Mouse (Mus musculus): ENCODE measurements around the gene Cryzl1.
A peak's percentile ranks its signal among the peaks of the same experiment; 100 is the strongest.

Gene Cryzl1

DNA sequence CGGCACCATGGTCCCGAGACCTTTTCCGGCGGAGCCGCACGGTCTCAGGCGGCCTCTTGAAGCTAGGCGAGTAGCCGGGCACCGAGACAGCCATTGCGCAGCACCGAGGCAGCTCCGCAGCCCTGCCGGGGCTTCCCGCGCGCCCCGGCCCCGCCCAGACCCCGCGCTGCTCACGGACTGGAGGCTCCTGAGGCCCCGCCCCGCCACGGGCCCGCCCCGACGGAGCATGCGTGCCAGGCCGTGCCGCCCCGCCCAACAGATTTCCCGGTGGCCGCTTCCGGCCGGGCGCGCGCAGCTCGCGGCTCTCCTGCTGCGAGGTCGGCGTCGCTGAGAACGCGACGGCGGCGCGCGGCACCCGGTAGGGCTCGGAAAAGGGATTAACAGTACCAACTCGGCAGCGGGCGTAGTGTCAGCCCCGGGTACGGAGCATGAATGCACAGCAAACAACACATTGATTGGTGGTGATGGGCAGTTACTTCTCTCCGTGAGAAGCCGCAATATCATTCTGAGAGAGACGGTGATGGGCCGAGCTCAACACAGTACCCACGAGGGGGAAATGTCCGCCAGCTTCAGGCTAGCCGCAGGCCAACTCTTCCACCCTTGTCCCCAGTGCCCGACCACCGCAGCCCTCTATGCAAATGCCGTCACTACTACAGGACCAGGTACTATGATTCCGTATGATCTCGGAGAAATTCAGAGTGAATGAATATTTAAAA is 40.0 kb downstream of the Cryzl1 start, which contains the start of gene Donson:
TSS of gene Donson (minus strand) at position 152 of the 716 bp plus-strand sequence.
- peak; percentile 96 for DNase-seq (ENCODE audit: low read depth, low spot score)

DNA sequence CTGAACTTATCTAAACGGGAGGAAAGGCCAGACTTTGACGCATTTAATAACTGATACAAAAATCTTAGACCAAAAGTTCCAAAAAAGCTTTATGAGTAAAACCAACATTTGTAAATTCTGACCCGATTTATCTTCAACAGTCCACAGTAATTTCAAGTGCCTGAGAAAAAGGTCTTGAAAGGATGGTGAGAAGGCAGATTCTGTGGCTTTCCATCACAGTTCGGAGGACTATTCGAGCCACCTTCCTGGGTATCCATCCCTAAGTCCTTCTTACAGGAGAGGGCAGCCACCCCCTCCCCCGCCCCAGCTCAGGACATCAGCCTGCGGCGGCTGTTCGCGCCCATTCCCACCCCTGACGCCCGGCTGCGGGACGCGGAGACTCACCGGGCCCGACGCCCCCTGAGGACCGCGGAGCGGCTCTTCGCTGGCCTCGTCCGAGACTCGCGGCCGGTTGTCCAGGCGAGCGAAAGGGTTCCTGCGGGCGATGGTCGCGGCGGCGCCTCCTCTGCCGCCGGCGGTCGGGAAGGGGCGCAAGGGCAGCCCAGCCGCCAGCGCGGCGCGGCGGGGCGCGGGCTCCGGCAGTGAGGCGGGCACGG is 40.7 kb downstream of the Cryzl1 start:
- no peak for DNase-seq (ENCODE audit: low read depth, low spot score)

GRCm38 (mm10) chr16:91686369-91686768 is 42.4 kb downstream of the Cryzl1 start:
- DNase-seq (ENCODE audit: low read depth, low spot score), result no peak

GRCm38 (mm10) chr16:91685526-91685925 is 43.2 kb downstream of the Cryzl1 start:
- peak; percentile 91 for DNase-seq (ENCODE audit: low read depth, low spot score)

- DNase-seq (ENCODE audit: low read depth, low spot score), result no peak
These were observed 48.1 kb downstream of the Cryzl1 start for GRCm38 (mm10) chr16:91680656-91681055.

DNA sequence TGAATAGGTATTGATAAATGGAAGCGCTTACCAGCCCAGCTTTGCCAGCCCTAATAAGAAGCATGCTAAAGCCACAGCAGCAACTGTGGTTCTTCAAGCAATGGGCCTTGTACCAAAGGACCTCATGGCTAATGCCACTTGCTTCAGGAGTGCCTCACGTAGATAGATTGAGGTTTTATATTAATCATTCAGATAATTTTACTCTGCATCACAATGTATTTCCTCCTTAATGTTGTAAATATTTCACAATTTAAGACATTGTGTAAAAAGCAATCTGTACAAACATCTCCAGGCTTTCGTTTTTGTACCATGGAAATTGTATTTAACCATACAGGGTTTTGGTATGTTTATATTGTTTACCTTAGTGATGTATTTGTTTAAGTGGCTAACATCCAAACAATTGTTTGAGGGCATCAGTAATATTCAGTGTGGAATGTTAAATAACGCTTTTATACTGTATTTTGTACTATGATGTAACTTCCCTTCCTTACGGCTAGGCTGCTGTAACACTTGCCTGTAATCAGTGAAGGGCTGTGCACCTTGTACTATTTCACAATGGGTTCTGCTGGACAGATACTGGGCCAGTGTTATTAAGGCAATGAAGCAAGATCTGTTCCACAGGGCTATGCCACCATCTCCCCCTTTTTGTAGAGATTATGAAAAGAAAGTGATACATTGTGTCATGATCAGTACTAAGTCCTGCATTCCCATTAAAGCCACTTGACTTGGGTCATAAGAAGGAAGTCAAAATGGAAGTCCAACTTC is 50.4 kb downstream of the Cryzl1 start:
- DNase-seq (ENCODE audit: low read depth, low spot score), result no peak

GRCm38 (mm10) chr16:91674500-91674899 is 54.3 kb downstream of the Cryzl1 start:
- no peak for DNase-seq (ENCODE audit: low read depth, low spot score)

DNA sequence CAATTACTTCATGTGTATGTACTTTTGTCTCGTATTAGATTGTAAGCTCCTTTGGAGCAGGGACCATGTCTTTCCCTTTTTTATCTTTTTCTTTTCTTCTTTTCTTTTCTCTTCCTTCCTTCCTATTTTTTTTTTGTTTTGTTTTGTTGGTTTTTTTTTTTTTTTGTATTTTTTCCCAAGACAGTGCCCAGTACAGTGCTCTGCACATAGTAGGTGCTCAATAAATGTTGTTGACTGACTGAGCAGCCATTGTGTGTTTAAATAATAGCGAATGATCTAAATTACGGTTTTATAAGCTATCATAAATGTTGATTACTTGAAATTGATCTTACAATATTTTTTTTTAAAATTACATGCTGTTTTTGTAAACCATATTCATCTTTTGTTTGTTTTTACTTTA is 65.0 kb downstream of the Cryzl1 start:
- DNase-seq (ENCODE audit: low read depth, low spot score), result no peak

GRCm38 (mm10) chr16:91662336-91662735 is 66.4 kb downstream of the Cryzl1 start:
- no peak for DNase-seq (ENCODE audit: low read depth, low spot score)

GRCm38 (mm10) chr16:91661397-91661796 is 67.4 kb downstream of the Cryzl1 start:
- DNase-seq (ENCODE audit: low read depth, low spot score), result no peak

DNA sequence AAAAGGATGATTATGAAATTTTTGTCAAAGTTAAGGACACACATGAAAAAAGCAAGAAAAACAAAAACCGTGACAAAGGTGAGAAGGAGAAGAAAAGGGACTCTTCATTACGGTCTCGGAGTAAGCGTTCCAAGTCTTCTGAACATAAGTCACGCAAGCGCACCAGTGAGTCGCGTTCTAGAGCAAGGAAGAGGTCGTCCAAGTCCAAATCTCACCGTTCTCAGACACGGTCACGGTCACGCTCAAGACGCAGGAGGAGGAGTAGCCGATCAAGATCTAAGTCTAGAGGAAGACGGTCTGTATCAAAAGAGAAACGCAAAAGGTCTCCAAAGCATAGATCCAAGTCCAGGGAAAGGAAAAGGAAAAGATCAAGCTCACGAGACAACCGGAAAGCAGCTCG is 69.0 kb downstream of the Cryzl1 start:
- no peak for DNase-seq (ENCODE audit: low read depth, low spot score)

- DNase-seq (ENCODE audit: low read depth, low spot score), result no peak
These were observed 70.3 kb downstream of the Cryzl1 start for GRCm38 (mm10) chr16:91658471-91658870.

GRCm38 (mm10) chr16:91657285-91657684 is 71.5 kb downstream of the Cryzl1 start:
- no peak for DNase-seq (ENCODE audit: low read depth, low spot score)

DNA sequence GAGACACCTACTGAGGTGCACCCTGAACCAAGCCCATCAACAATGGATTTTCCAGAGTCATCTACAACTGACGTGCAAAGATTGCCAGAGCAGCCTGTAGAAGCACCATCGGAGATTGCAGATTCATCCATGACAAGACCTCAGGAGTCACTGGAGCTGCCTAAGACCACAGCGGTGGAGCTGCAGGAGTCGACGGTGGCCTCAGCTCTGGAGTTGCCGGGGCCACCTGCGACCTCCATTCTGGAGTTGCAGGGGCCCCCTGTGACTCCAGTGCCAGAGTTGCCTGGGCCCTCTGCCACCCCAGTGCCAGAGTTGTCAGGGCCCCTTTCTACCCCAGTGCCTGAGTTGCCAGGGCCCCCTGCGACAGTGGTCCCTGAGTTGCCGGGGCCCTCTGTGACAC is 73.5 kb downstream of the Cryzl1 start:
- DNase-seq (ENCODE audit: low read depth, low spot score), result no peak

DNA sequence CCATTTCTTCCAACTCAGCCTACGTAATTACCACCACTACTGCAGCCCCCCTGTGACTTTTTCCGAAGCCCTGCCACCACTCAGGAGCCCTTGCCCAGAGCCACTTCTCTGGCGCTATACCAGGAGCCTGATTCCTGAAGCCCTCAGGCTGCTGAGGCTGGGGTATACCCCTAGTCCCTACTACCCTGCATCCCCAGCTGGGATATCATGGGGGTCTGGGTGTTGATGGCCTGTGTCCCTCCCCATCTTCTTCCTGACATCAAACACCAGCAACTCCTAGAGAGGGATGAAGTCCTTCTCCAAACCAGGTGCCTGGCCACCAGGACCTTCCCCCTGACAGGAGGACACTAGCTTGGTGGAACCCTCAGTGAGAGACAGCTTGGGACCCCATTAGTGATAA is 76.6 kb downstream of the Cryzl1 start:
- DNase-seq (ENCODE audit: low read depth, low spot score), result no peak

- DNase-seq (ENCODE audit: low read depth, low spot score), result no peak
These were observed 79.0 kb downstream of the Cryzl1 start for GRCm38 (mm10) chr16:91649781-91650180.

DNA sequence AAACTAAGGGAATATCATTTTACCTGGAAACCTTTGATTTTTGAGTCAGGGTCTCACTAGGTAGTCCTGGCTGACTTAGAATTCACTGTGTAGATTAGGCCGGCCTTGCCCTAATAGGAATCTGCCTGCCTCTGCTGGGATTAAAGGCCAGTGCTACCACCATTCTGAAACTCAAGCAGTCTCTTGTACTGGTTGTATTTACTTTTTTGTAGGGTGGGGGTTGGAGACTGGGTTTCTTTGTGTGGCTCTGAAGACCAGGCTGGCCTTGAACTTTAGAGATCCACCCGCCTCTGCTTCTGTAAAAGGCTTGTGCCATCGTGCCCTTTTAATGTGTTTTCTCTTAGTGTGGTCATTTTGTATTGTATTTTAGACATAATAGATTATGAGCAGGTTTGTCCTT is 79.5 kb downstream of the Cryzl1 start:
- DNase-seq (ENCODE audit: low read depth, low spot score), result no peak

GRCm38 (mm10) chr16:91648220-91648550 is 80.6 kb downstream of the Cryzl1 start:
- no peak for DNase-seq (ENCODE audit: low read depth, low spot score)

DNA sequence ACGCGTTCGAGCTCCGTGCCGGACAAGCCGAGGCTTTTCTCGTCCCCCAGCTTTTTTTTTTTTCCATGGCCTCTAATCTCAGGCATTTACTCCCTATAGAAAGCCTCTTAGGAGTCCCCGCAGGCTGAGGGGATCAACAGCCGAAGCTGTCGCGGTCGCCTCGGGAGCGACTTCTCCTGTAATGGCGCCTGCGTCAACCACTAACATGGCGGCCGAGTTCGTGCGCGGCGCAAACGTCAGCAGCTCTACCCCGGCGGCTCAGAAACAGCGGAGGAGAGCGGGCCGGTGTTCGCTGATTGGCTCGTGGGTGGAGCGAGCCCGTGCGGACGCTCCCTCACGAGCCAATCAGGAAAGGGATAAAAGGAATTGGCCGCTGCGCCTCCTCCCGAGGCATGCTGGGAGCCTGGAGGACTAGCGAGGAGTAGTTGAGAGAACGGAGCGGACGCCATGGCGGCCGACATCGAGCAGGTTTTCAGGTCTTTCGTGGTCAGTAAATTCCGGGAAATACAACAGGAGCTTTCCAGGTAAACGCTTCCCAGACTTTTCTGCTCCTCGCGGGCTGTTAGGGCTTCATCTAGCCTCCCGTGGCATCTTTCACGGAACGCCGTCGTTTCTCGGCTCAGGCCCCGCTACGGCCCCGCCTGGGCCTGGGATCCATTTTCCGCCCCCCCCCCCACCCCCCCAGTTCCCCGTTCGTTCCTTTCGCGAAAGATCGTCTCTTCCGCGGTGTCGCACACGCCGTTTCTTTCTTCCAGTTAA is 81.1 kb downstream of the Cryzl1 start, which contains the start of gene Son:
TSS of gene Son (plus strand) at position 46 of the 759 bp plus-strand sequence.
- peak; percentile 99 for DNase-seq (ENCODE audit: low read depth, low spot score)

DNA sequence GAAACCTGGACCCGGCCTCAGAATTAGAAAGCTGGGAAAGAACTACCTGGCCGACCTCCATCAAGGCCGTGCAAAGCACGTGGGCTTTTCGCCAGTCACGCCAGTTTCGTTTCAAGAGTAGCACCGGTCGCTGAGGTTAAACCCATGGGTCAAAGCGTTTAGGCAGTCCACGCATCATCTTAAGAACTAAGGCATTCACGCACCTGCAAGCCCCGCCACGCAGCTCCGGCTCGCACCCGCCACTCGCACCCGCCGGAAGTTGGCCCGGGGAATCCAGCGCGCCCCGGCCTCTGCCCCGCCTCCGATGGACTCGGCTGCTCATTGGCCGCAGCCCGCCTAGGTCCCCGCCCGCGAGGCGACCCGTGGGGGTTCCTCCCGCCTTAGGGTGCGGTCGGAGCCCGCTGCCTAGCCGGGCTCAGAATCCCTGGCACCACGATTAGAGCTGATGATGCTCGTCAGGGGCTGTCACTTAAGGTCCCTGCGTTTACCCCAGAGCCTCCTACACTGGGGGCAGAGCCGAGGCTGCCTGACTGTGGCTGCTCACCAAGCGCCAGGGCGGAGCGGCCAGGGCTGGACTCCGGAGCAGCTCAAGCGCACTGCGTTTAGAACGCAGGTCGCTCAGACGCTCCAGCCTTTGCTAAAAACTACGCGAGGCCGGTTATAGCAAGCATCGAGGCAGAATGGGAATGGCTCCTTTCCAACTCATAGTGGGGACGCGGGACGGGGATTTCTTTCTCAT is 81.9 kb downstream of the Cryzl1 start, which contains the start of gene Gart:
TSS of gene Gart (minus strand) at position 272 of the 739 bp plus-strand sequence.
- peak; percentile 94 for DNase-seq (ENCODE audit: low read depth, low spot score)

DNA sequence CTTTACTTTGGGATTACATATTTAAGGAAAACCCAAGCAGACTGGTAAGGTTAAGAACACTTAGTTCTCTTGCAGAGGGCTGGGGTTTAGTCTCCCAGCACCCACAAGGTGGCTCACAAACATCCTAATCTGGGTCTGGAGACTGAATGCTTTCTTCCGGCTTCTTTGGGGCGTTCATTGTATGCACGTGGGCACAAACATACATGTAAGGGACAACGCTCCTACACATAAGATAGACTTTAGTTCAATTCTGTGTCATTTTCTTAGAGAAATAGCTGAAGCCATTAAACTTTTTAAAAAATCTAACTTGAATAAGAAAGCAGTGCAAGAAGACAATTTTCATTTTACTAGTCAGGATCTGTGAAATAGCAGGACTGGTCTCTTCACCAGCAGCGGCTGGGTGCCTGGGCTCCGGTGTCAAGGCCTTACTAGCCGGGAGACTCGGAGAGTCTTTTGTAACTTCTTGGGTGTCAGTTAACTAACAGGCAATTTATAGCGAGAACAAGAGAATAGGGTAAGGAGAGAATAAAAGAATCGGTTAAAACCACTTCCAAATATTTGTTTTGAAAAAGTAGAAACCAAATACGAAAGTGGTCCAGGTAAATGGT is 82.7 kb downstream of the Cryzl1 start:
- peak; percentile 83 for DNase-seq (ENCODE audit: low read depth, low spot score)

Measured in CD4-positive helper T cell, adult 2 months (primary cell).